Mouse (Mus musculus): Measurements from ENCODE around the gene Gm4836.
"Not testable (repeated sequence)": the region's sequence is repeated elsewhere in the genome, so short reads cannot be mapped to it uniquely, and the experiment has no call there.

Gm4836 gene

GRCm38 (mm10) chrX:28293532-28293931 is at the start of gene Gm4836:
Gene Gm4836, minus strand, starts transcription at chrX:28293632.
- not testable (repeated sequence) for DNase-seq

All from right cerebral cortex, postnatal 14 days (tissue).